Mouse (Mus musculus) small intestine, adult 2 months (tissue): ENCODE measurements at regions not wholly inside any gene's neighbourhood (a gene's known extent, or its start where the extent isn't known, plus 50 kb on each side); places are given as distances from the start of the nearest gene placed in this dataset.

ENCODE experiments used
- CTCF ChIP-seq: fragments of 200-500 bp; IDR thresholded peaks from 2 replicates; pipeline ENCODE4 v1.5.1; 2012; ENCODE audit warnings: low read depth, mild to moderate bottlenecking, control low read depth, inconsistent platforms, low read length, moderate library complexity, mixed read lengths; ENCODE audit not compliant: insufficient replicate concordance, insufficient read length; ENCODE audit errors: extremely low read depth
- POLR2A ChIP-seq: fragments of 200-500 bp; IDR thresholded peaks from 2 replicates; pipeline ENCODE4 v1.6.1; 2012; ENCODE audit warnings: low read depth, mild to moderate bottlenecking, control low read depth, inconsistent platforms, low read length, moderate library complexity

DNA sequence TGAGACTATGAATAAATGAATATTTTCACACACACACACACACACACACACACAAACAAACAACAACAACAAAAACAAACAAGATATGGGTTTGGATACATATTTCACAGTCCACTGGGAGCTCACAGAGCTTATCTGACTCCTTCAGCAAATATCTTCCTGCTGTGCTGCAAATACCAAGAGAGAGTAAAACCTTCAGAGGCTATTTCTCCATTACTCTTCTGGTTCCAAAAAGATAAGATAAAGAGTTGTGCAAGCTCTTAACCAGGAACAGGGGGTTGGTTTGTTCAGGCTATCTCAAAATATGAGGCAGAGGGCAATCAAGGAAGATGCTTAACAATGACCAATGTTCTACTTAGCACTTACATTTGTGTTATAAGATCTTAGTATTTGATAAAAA is 416.1 kb upstream of the Nrp1 start:
- no peak for TF ChIP-seq CTCF
- no peak for TF ChIP-seq POLR2A
